Mouse (Mus musculus) kidney, adult 2 months (tissue): Measurements from ENCODE around the gene Spsb1. TPM values are rescaled to one million over a fixed set of nuclear protein-coding genes. Genes with fewer than 3 reads are reported as not detected.

Source experiments
- DNase-seq: peaks from one replicate; pipeline ENCODE4 v3.0.0; 2021
- H3K27ac ChIP-seq: fragments of 200-500 bp; 2 replicates; pipeline ENCODE4 v1.5.1; 2012; ENCODE audit warnings: low read depth, low read length, control low read depth, inconsistent platforms; ENCODE audit not compliant: insufficient read depth
- H3K27me3 ChIP-seq: fragments of 200-500 bp; replicated peaks from 2 replicates; pipeline ENCODE4 v1.6.1; 2012; ENCODE audit warnings: mild to moderate bottlenecking, moderate library complexity, low read length, inconsistent platforms; ENCODE audit not compliant: control insufficient read depth, insufficient read depth
- H3K36me3 ChIP-seq: fragments of 200-500 bp; 2 replicates; pipeline ENCODE4 v1.6.1; 2012; ENCODE audit warnings: mild to moderate bottlenecking, moderate library complexity, low read length, inconsistent platforms; ENCODE audit not compliant: control insufficient read depth, insufficient read depth
- H3K4me1 ChIP-seq: fragments of 200-500 bp; 2 replicates; pipeline ENCODE4 v1.6.1; 2011; ENCODE audit warnings: low read length; ENCODE audit not compliant: control insufficient read depth, insufficient read depth
- H3K4me3 ChIP-seq: fragments of 200-500 bp; 2 replicates; pipeline ENCODE4 v1.5.1; 2011; ENCODE audit warnings: mild to moderate bottlenecking, low read depth, low read length, control low read depth; ENCODE audit not compliant: insufficient read depth
- CTCF ChIP-seq: fragments of 200-500 bp; conservative IDR thresholded peaks from 2 replicates; pipeline ENCODE4 v1.5.1; 2011; ENCODE audit warnings: low read depth, mild to moderate bottlenecking, control low read depth, low read length, moderate library complexity, mixed read lengths; ENCODE audit not compliant: insufficient read depth, insufficient read length
- POLR2A ChIP-seq: fragments of 200-500 bp; IDR thresholded peaks from one replicate; pipeline ENCODE4 v1.6.1; 2011; ENCODE audit warnings: low read depth, low read length, control low read depth
- WGBS: fragments of 180-500 bp; shearing (Covaris S2); methylation state at CpG from one replicate; pipeline ENCODE4 v1.1.7; 2018; 5-methylcytosine and 5-hydroxymethylcytosine counted together
- polyA plus RNA-seq: library from polyadenylated mRNA; depleted of rRNA; stranded (reverse); fragments of >200 nt; gene quantifications from 2 replicates; pipeline ENCODE4 v1.2.3, GENCODE M21; 2012

Spsb1 gene
- polyA plus RNA-seq, 1 experiment, result 6.5 TPM

GRCm38 (mm10) chr4:149999510-149999900, 44.7 kb upstream of the Spsb1 start:
- Histone ChIP-seq H3K27me3 (no peaks in the 10 kb centered on the region), H3K36me3 (no peaks in the 10 kb centered on the region; the same call in 1 of the 2 replicates), H3K27ac (peak overlapping the region; percentile 96), H3K4me3 (peak overlapping the region; percentile 71; the same call in 1 of the 2 replicates), H3K4me1 (peaks cover 49% of the 10 kb centered on the region)
- peak; percentile 88 for DNase-seq
- TF ChIP-seq POLR2A (no peak), CTCF (no peak)
- 50% methylated on average over 9 of the region's 9 CpGs for WGBS

GRCm38 (mm10) chr4:149998786-149999509, 44.1 kb upstream of the Spsb1 start:
- H3K4me1 ChIP-seq, result peaks cover 53% of the 10 kb centered on the region
- H3K4me3 ChIP-seq, result no peak overlapping the region
- peaks cover 3% of the 10 kb centered on the region; the same call in 1 of the 2 replicates for H3K36me3 ChIP-seq
- H3K27ac ChIP-seq, result peak overlapping the region; percentile 96
- TF ChIP-seq POLR2A (no peak), CTCF (no peak)
- DNase-seq, result peak; percentile 87
- 39% methylated on average over 14 of the region's 14 CpGs for WGBS
- no peaks in the 10 kb centered on the region for H3K27me3 ChIP-seq

- Histone ChIP-seq H3K4me3 (no peak overlapping the region), H3K4me1 (peaks cover 52% of the 10 kb centered on the region), H3K36me3 (peaks cover 3% of the 10 kb centered on the region; the same call in 1 of the 2 replicates), H3K27me3 (no peaks in the 10 kb centered on the region), H3K27ac (peak overlapping the region; percentile 96)
- WGBS, result 42% methylated on average over 10 of the region's 10 CpGs
- TF ChIP-seq POLR2A (no peak), CTCF (no peak)
- DNase-seq, result no peak
Measured at GRCm38 (mm10) chr4:149997999-149998398, 43.2 kb upstream of the Spsb1 start.

GRCm38 (mm10) chr4:149996440-149996839, 41.6 kb upstream of the Spsb1 start:
- Histone ChIP-seq H3K4me3 (no peak overlapping the region), H3K27ac (peak overlapping the region; percentile 49)
- WGBS, result 19% methylated on average over 7 of the region's 7 CpGs

GRCm38 (mm10) chr4:149995911-149996310, 41.1 kb upstream of the Spsb1 start:
- WGBS, result 67% methylated on average over 7 of the region's 7 CpGs
- Histone ChIP-seq H3K27me3 (no peaks in the 10 kb centered on the region), H3K4me3 (no peak overlapping the region), H3K36me3 (peaks cover 3% of the 10 kb centered on the region; the same call in 1 of the 2 replicates), H3K27ac (peak overlapping the region; percentile 49), H3K4me1 (peaks cover 62% of the 10 kb centered on the region)
- no peak for TF ChIP-seq POLR2A
- no peak for TF ChIP-seq CTCF
- no peak for DNase-seq

More at GRCm38 (mm10) chr4:149996440-149996839, 41.6 kb upstream of the Spsb1 start:
- H3K27me3 ChIP-seq, result no peaks in the 10 kb centered on the region
- TF ChIP-seq POLR2A (no peak), CTCF (no peak)
- peak; percentile 54 for DNase-seq
- peaks cover 58% of the 10 kb centered on the region for H3K4me1 ChIP-seq
- H3K36me3 ChIP-seq, result peaks cover 3% of the 10 kb centered on the region; the same call in 1 of the 2 replicates

GRCm38 (mm10) chr4:149994218-149994617, 39.4 kb upstream of the Spsb1 start:
- Histone ChIP-seq H3K4me3 (no peak overlapping the region), H3K27me3 (no peaks in the 10 kb centered on the region), H3K27ac (no peak overlapping the region), H3K36me3 (peaks cover 3% of the 10 kb centered on the region; the same call in 1 of the 2 replicates), H3K4me1 (peaks cover 66% of the 10 kb centered on the region)
- 82% methylated on average over 10 of the region's 10 CpGs for WGBS
- TF ChIP-seq CTCF (no peak), POLR2A (no peak)
- no peak for DNase-seq

- H3K36me3 ChIP-seq, result peaks cover 3% of the 10 kb centered on the region; the same call in 1 of the 2 replicates
- no peak overlapping the region for H3K27ac ChIP-seq
- no peak overlapping the region for H3K4me3 ChIP-seq
- no peak for DNase-seq
- H3K4me1 ChIP-seq, result peaks cover 55% of the 10 kb centered on the region
- TF ChIP-seq POLR2A (no peak), CTCF (no peak)
- H3K27me3 ChIP-seq, result no peaks in the 10 kb centered on the region
- WGBS, result 84% methylated on average over 8 of the region's 8 CpGs
Measured at GRCm38 (mm10) chr4:149992670-149993032, 37.8 kb upstream of the Spsb1 start.
